Mouse (Mus musculus) lung, adult 2 months (tissue): Measurements from ENCODE around the gene Cfap161. TPM values are rescaled to one million over a fixed set of nuclear protein-coding genes. Genes with fewer than 3 reads are reported as not detected.

Experiments
- DNase-seq: peaks from one replicate; pipeline ENCODE4 v3.0.0; 2022
- H3K4me1 ChIP-seq: fragments of 200-500 bp; 2 replicates; pipeline ENCODE4 v1.6.1; 2011; ENCODE audit warnings: low read length; ENCODE audit not compliant: control insufficient read depth, insufficient read depth
- H3K4me3 ChIP-seq: fragments of 200-500 bp; replicated peaks from 2 replicates; pipeline ENCODE3; 2011; ENCODE audit warnings: low read depth, mild to moderate bottlenecking, control low read depth, low read length; ENCODE audit errors: extremely low read depth
- CTCF ChIP-seq: fragments of 200-500 bp; IDR thresholded peaks from 2 replicates; pipeline ENCODE4 v1.5.1; 2011; ENCODE audit warnings: mild to moderate bottlenecking, low read length, control low read depth; ENCODE audit not compliant: insufficient read depth
- POLR2A ChIP-seq: fragments of 200-500 bp; IDR thresholded peaks from 2 replicates; pipeline ENCODE4 v1.6.1; 2011; ENCODE audit warnings: low read depth, mild to moderate bottlenecking, control low read depth, low read length, borderline replicate concordance; ENCODE audit errors: extremely low read depth
- WGBS: fragments of 180-500 bp; shearing (Covaris S2); methylation state at CpG from one replicate; pipeline ENCODE4 v1.1.7; 2018; 5-methylcytosine and 5-hydroxymethylcytosine counted together
- polyA plus RNA-seq: library from polyadenylated mRNA; depleted of rRNA; stranded (reverse); fragments of >200 nt; gene quantifications from 2 replicates; pipeline ENCODE4 v1.2.3, GENCODE M21; 2012

Gene Cfap161
- polyA plus RNA-seq, 1 experiment: 3.3 TPM

- WGBS: 83% methylated on average over 1 of the region's 1 CpGs
- Histone ChIP-seq H3K4me3 (no peak overlapping the region), H3K4me1 (peaks cover 14% of the 10 kb centered on the region)
- TF ChIP-seq POLR2A (no peak), CTCF (no peak)
- no peak for DNase-seq
Observed at GRCm38 (mm10) chr7:83815646-83816045, 21.0 kb upstream of the Cfap161 start.

- WGBS: 10% methylated on average over 4 of the region's 4 CpGs
- TF ChIP-seq CTCF (no peak), POLR2A (no peak)
- H3K4me1 ChIP-seq: peaks cover 15% of the 10 kb centered on the region
- DNase-seq: peak; percentile 24
- H3K4me3 ChIP-seq: no peak overlapping the region
Observed at GRCm38 (mm10) chr7:83813993-83814392, 19.3 kb upstream of the Cfap161 start.

DNA sequence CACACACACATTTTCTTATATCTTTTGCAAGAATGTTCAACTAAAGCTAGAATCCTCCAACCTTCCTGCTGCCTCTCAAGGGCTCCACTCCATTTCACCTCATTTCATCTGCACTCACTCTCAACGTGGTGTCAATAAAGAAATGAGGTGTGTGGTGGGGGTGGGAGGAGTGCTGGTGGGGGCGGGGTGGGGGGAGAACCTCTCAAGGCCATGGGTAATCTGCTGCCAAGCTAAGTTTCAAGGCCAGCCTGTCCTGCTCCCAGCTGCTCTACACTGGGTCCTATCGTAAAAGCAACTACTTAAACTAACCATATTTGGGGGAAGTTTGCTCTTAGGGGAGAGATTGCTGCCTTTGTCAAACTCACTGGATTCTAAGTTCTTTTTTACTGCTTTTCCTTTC lies 18.8 kb upstream of the Cfap161 start:
- DNase-seq: no peak

DNA sequence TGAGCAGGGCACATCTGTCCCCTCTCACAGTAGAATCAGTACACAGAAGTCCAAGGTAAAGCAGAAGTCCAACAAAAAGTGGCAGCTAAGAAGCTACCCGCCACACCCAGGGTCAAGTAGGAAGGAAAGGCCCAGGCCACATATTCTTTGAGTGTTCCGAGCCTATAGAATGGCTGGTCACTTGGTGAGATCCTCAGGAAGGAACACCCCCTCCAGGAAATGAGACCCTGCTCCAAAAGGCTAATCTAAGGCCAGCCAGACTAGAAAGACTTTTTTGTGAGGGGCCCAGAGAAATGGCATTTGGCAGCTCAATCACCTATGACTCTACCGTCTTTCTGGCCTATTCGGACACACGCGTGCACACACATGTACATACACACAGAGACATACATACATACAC lies 18.3 kb upstream of the Cfap161 start:
- TF ChIP-seq CTCF (no peak), POLR2A (no peak)
- 61% methylated on average over 6 of the region's 6 CpGs for WGBS
- no peak for DNase-seq

More for the DNA sequence above, 18.8 kb upstream of the Cfap161 start:
- peaks cover 16% of the 10 kb centered on the region for H3K4me1 ChIP-seq
- no peak overlapping the region for H3K4me3 ChIP-seq
- TF ChIP-seq CTCF (no peak), POLR2A (no peak)
- 10% methylated on average over 3 of the region's 3 CpGs for WGBS

GRCm38 (mm10) chr7:83812581-83812980 lies 17.9 kb upstream of the Cfap161 start:
- no peak overlapping the region for H3K4me3 ChIP-seq
- DNase-seq: no peak
- no peak for TF ChIP-seq CTCF
- TF ChIP-seq POLR2A: no peak
- 69% methylated on average over 10 of the region's 10 CpGs for WGBS
- peaks cover 16% of the 10 kb centered on the region for H3K4me1 ChIP-seq

More for the DNA sequence above, 18.3 kb upstream of the Cfap161 start:
- Histone ChIP-seq H3K4me3 (no peak overlapping the region), H3K4me1 (peaks cover 16% of the 10 kb centered on the region)

GRCm38 (mm10) chr7:83811916-83812315 lies 17.2 kb upstream of the Cfap161 start:
- no peak for DNase-seq
- whole genome bisulfite sequencing: 54% methylated on average over 8 of the region's 8 CpGs
- peaks cover 16% of the 10 kb centered on the region for H3K4me1 ChIP-seq
- TF ChIP-seq POLR2A: no peak
- TF ChIP-seq CTCF: no peak
- H3K4me3 ChIP-seq: no peak overlapping the region

- no peak for DNase-seq
- TF ChIP-seq POLR2A (no peak), CTCF (no peak)
- 64% methylated on average over 4 of the region's 4 CpGs for WGBS
- Histone ChIP-seq H3K4me3 (no peak overlapping the region), H3K4me1 (peaks cover 16% of the 10 kb centered on the region)
Observed at GRCm38 (mm10) chr7:83811461-83811860, 16.8 kb upstream of the Cfap161 start.

GRCm38 (mm10) chr7:83810141-83811100 lies 15.7 kb upstream of the Cfap161 start:
- no peak for TF ChIP-seq CTCF
- TF ChIP-seq POLR2A: no peak
- Histone ChIP-seq H3K4me1 (peaks cover 16% of the 10 kb centered on the region), H3K4me3 (no peak overlapping the region)
- DNase-seq: peak; percentile 26
- WGBS: 25% methylated on average over 15 of the region's 15 CpGs

GRCm38 (mm10) chr7:83809715-83810114 lies 15.0 kb upstream of the Cfap161 start:
- no peak overlapping the region for H3K4me3 ChIP-seq
- H3K4me1 ChIP-seq: peaks cover 16% of the 10 kb centered on the region
- DNase-seq: no peak
- no peak for TF ChIP-seq POLR2A
- no peak for TF ChIP-seq CTCF
- 17% methylated on average over 3 of the region's 3 CpGs for WGBS

DNA sequence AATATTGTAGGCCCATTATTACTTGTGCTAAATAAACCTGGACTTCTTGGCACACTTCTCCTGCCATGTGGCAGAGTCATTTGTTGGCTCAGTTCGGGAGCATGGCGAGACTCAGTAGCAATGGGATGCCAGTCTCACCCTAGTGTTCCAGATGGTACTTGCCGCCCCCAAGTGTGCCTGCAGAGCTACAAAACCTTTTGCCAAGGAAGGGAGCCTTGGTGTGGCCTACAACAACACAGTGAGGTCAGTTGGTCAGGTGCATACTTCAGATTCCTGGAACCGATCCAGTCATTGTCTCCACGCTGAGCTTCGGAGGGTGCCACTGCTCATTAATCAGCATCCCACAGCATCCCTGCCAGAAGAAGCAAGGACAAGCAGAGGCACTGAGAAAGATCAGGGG lies 14.4 kb upstream of the Cfap161 start:
- H3K4me3 ChIP-seq: no peak overlapping the region
- 30% methylated on average over 6 of the region's 6 CpGs for WGBS
- peaks cover 16% of the 10 kb centered on the region for H3K4me1 ChIP-seq
- TF ChIP-seq POLR2A: no peak
- no peak for TF ChIP-seq CTCF
- peak; percentile 22 for DNase-seq
